Mouse (Mus musculus): ENCODE measurements around the gene Nmbr.

Nmbr gene

GRCm38 (mm10) chr10:14705072-14706066, at the start of gene Nmbr, which contains the start of gene Vta1:
Gene Nmbr, plus strand, starts transcription at chr10:14705591.
Gene Vta1, minus strand, starts transcription at chr10:14705560.
- peak; percentile 93 for DNase-seq (ENCODE audit: low spot score)

DNA sequence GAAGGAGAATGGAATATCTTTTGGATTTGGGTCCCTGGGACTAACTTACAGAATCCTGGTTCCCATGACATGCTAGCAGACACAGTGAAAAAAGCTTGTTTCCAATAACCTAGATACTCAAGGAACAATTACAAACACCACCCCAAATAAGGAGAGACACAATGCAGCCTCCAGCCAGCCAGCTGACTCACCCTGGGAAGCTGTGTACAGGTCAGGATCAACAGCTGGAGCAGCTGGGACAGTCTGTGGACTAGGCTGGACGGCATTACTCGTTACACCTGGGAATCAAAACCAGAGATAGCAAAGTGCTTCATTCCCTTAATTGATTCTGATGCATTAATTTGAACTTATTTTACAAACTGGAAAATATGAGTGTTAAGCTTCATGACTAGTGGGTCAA, 44.5 kb upstream of the Nmbr start:
- no peak for DNase-seq (ENCODE audit: low spot score)

- no peak for DNase-seq (ENCODE audit: low spot score)
Observed at GRCm38 (mm10) chr10:14666147-14666546, 39.2 kb upstream of the Nmbr start.

DNA sequence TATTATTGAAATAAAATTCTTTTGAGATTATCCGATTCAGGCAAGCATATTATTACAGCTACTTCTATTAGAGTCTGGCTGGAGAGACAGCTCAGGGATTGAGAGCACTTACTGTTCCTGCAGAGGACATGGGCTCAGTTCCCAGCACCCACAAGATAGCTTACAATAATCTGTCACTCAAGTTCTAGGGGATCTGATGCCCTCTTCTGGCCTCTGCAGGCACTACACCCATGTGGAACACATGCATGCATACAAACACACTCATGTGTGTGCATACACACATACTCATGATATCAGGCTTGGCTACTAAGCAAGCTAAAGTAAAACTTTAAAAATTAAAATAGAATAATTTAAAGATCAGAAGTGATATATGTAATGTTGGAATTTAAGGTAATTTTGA, 19.7 kb upstream of the Nmbr start:
- DNase-seq (ENCODE audit: low spot score) = no peak

DNA sequence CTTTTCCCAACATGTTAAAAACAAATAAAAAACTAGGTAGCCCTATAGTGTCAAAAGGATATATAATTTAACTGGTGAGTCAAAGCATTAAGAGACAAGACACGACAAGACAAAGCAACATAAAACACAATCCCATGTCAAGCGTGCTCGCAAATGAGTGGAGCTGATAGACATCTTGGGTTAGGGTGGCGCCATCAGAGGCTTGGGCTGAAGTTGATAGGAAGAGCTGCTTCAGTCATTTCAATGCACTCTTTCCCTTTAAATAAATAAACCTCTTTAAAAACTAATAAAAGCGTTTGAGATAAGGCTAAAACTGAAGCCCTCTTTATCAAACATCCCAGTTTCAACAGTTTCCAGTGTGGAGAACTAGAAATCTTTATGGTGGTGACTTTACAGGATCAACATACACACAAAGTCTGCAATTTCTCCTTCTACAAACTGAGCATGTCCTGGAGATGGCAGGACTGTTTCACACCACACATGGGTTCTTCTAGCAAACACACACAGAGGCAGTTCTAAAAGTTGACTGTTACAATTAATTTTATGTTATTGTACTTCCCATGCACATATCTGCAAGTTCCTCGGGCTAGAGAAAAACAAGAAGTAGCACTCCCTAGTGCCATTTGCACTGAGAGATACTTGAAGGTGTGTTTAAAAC, 16.5 kb upstream of the Nmbr start:
- DNase-seq (ENCODE audit: low spot score) = no peak

GRCm38 (mm10) chr10:14690349-14690748, 15.0 kb upstream of the Nmbr start:
- DNase-seq (ENCODE audit: low spot score) = no peak

DNA sequence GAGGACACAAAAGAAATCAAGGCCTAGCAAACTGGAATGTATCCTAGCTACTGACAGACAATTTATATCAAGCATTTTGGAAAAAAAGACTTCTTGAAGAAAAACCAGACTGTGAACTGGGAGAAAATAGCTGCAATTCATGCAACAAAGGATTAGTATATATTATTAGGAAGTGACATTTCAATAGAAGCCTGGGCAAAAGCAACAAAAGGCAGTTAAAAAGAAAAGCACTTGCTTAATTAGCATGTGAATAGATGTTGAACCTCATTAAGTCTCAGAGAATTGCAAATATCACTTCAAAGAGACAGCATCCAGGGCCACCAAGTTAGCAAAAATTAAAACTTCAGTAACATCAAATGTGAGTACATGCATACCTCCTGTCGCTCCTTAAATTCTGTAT, 2.2 kb upstream of the Nmbr start:
- no peak for DNase-seq (ENCODE audit: low spot score)

GRCm38 (mm10) chr10:14703830-14704420, 1.5 kb upstream of the Nmbr start:
- no peak for DNase-seq (ENCODE audit: low spot score)

- no peak for DNase-seq (ENCODE audit: low spot score)
Observed at GRCm38 (mm10) chr10:14718114-14718513, 12.7 kb downstream of the Nmbr start, which contains the start of gene Gje1. Gene Gje1, minus strand, starts transcription at chr10:14718214.

- no peak for DNase-seq (ENCODE audit: low spot score)
Observed at GRCm38 (mm10) chr10:14725671-14726070, 20.3 kb downstream of the Nmbr start.

GRCm38 (mm10) chr10:14734285-14734684, 28.9 kb downstream of the Nmbr start:
- DNase-seq (ENCODE audit: low spot score) = peak; percentile 7

DNA sequence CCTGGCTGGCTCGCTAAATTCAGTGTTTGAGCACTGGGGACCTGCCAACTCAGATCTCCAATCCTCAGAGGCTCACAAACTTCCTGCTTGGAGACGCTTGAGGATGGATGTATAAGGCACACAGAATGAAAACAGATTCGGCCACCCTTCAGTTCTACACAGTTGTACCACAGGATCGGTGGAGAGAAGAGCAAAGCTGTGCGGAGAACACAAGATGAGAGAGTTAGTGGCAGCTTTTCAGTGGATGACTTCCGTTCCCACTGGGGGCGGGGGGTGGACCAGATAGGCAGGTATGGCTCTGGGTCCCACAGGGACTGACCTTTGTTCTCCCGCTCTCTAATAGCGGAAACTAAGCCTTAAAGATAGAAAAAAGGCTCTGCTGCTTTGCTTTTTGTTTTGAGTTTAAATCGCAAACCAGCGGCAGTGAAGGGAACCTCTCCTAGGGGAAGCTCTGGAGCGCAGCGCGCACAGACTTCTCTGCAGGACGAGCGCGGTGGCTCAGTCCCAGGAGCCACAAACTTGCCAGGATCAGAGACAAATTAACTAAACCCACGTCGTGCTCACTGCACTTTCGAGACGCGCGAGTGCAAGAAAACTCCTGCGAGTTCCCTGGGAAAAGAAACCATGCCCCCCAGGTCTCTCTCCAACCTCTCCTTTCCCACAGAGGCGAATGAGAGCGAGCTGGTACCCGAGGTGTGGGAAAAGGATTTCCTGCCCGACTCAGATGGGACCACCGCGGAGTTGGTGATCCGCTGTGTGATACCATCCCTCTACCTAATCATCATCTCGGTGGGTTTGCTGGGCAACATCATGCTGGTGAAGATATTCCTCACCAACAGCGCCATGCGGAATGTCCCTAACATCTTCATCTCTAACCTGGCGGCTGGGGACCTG, 54.5 kb downstream of the Nmbr start:
- DNase-seq (ENCODE audit: low spot score) = no peak

DNA sequence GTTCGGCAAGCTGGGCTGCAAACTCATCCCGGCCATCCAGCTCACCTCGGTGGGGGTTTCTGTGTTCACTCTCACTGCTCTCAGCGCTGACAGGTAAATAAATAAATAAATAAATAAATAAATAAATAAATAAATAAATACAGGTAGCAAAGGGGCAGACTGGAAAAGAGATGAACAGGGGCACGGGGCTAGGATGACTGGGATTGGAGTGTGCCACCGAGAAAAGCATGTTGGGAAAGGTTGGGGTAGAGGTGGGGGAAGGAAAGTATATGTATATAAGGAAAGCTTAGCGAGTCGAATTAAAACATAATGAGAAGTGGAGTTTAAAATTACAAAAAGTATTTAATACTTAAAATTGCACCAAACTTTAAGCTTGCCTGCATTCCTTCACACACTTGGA, 55.2 kb downstream of the Nmbr start:
- no peak for DNase-seq (ENCODE audit: low spot score)

DNA sequence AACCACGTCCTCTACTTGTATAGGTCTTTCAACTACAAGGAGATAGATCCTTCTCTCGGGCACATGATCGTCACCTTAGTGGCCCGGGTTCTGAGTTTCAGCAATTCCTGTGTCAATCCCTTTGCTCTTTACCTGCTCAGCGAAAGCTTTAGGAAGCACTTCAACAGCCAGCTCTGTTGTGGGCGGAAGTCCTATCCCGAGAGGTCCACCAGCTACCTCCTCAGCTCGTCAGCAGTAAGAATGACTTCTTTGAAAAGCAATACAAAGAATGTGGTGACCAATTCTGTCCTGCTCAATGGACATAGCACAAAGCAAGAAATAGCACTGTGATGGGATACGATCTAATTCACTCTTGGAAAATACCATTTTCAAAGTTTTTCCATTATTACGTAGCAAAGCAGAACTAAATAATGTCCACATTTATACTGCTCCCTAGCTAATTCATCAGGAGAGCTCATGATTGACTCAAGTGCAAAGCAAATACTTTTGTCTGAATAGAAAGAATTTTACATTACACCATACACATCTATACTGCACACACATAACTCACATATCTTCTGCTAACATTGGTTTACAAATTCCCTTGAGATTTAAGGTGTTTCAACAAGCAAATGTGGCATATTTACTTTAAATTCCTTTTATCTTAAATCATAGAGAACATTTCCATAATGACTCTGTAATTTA, 65.0 kb downstream of the Nmbr start:
- no peak for DNase-seq (ENCODE audit: low spot score)

GRCm38 (mm10) chr10:14774499-14774898, 69.1 kb downstream of the Nmbr start:
- no peak for DNase-seq (ENCODE audit: low spot score)

- DNase-seq (ENCODE audit: low spot score) = no peak
Observed at GRCm38 (mm10) chr10:14789969-14790368, 84.6 kb downstream of the Nmbr start.

- no peak for DNase-seq (ENCODE audit: low spot score)
Observed at GRCm38 (mm10) chr10:14816970-14817369, 111.6 kb downstream of the Nmbr start.
